Mouse (Mus musculus) E14TG2a.4 (cell line): Measurements from ENCODE around the gene Kif26b.

Source experiments
- H3K27me3 ChIP-seq: 2 replicates; pipeline ENCODE4 v1.6.1; 2014; ENCODE audit warnings: low read length, control low read depth; ENCODE audit not compliant: insufficient read depth
- H3K36me3 ChIP-seq: 2 replicates; pipeline ENCODE4 v1.6.1; 2014; ENCODE audit warnings: low read length, control low read depth; ENCODE audit not compliant: insufficient read depth
- H3K4me1 ChIP-seq: replicated peaks from 2 replicates; pipeline ENCODE4 v1.6.1; 2014; ENCODE audit warnings: low read depth, low read length, control low read depth
- H3K4me3 ChIP-seq: replicated peaks from 2 replicates; pipeline ENCODE4 v1.5.1; 2014; ENCODE audit warnings: mild to moderate bottlenecking, low read length
- H3K9me3 ChIP-seq: 2 replicates; pipeline ENCODE4 v1.6.1; 2014; ENCODE audit warnings: low read length, control low read depth
- CTCF ChIP-seq: conservative IDR thresholded peaks from 2 replicates; pipeline ENCODE4 v1.5.1; 2014; ENCODE audit warnings: low read length
- NANOG ChIP-seq: IDR thresholded peaks from 2 replicates; pipeline ENCODE4 v1.6.1; 2014; ENCODE audit warnings: borderline replicate concordance, low read length, mixed read lengths
- POU5F1 ChIP-seq: IDR thresholded peaks from 2 replicates; pipeline ENCODE4 v1.6.1; 2014; ENCODE audit warnings: low read length, borderline replicate concordance

Gene Kif26b

DNA sequence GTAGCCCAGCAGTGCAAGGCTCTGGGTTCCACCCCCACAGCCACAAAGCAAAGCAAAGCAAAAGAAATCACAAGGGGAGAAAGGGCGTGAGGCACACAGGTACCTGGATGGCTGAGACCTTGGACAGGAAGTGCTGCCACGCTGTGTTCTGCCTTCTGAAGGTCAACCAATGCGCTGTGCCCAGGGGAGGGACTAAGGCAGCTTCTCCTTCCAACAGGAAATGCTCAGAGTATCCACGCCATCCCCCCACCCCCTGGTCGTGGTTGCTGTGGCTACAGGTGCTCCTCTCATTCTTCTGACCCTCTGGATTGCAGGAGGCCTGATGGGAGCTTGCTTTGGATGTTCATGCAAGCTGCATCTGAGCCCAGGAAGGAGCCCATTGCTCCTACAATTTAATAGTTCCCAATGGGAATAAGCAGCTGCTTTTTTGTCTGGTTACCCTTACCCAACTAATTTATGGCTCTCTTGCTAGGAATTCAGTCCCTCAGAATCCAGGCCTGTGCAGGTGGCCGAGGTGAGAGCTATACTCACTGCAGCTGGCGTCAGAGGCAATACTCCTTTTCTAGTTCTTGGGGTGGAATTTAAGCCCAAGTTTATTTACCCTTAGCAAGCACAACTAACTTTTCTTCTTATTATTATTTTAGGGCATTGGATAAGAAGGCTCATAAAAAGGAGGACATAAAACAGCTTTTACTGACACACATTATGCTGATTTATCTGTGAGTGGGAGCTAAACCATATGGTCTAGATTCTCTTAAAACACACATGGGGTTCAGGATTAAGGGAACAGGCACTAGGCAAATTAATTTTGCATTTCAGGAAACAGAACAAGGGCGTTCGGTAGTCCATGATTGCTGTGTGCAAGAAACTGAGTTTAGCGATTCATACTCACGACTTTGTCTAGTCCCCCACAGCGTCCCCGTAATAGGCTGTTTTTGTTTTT lies 61.6 kb downstream of the Kif26b start:
- Histone ChIP-seq H3K27me3 (peaks cover 2% of the 10 kb centered on the region; the same call in 1 of the 2 replicates), H3K9me3 (no peaks in the 10 kb centered on the region), H3K4me3 (no peak overlapping the region), H3K36me3 (no peaks in the 10 kb centered on the region), H3K4me1 (peaks cover 7% of the 10 kb centered on the region)
- no peak for TF ChIP-seq NANOG
- TF ChIP-seq POU5F1: no peak
- no peak for TF ChIP-seq CTCF

DNA sequence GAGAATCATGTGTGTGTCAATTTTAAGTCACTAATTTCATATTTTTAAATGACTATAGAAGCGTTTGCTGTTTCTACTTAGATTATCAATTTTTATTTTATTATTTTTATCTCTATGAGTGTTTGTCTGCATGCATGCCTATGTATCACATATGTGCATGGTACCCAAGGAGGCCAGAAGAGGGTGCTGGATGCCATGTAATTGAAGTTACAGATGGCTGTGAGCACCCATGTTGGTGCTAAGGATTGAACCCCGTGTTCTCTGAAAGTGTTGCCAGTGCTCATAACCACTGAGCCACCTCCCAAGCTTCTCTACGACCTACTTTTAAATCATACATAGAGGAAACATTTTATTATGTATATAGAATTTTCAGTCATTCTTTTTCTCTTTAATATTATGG lies 68.2 kb downstream of the Kif26b start:
- Histone ChIP-seq H3K9me3 (no peaks in the 10 kb centered on the region), H3K4me1 (0 out of 2 replicates have a peak, but pooled peaks cover 5% of the 10 kb centered on the region), H3K4me3 (no peak overlapping the region), H3K36me3 (no peaks in the 10 kb centered on the region), H3K27me3 (0 out of 2 replicates have a peak, but pooled peaks cover 4% of the 10 kb centered on the region)
- TF ChIP-seq NANOG (no peak), POU5F1 (no peak), CTCF (0 out of 2 replicates have a peak, but pooled peaks have one; percentile 10)

DNA sequence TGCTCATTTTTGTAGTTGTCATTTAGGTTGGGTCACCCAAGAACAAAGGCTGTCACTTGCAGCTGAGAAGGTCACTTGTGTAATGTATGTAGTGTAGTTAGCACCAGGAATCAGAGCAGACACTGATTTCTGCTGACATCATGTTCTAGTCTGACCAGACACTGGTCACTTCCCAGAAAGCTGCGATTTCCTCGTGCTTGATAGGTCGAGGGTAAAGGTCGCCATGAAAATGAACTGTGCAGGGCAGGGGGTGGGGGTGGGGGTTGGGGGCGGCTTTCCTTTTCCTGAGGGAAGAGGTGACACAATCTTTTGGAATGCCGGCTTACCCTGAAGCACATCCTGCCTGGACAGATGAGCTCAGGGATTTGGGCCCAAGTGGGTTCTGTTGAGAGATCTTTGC lies 68.8 kb downstream of the Kif26b start:
- no peak overlapping the region for H3K4me3 ChIP-seq
- no peak for TF ChIP-seq CTCF

DNA sequence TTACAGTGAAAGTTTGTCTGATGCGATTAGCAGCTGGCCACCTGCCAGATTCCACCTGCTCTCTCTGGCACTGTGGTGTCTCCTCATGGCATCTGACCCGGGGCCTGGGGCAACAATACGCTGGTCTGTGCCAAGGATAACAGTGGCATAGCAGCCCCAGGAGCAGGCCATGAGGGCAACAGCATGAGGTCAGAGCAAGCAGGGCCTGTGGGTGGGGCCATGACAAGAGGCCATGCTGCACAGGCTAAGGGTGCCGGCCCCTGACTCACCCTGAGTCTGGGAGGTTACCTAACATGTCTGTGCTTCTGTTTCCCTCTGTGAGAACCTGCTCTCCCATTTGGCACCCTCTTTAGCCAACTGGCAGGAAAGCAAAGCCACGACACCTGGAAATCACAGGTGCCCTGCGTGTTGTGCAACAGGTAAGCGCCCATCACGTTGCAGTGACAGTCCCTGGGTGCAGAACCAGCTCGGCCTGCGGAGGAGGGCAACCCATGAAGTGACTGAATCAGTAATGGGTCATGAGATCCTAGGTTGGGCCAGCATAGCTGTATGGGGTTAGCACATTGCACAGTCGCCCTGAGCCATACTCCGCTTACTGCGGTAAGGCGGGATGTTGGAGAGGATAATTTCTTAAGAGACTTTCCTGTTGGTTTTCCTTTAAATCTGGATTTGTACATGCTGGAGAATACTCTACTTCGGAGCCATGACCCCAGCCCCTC lies 72.1 kb downstream of the Kif26b start:
- Histone ChIP-seq H3K4me3 (0 out of 2 replicates have a peak overlapping the region, but pooled peaks have one; percentile 17), H3K36me3 (no peaks in the 10 kb centered on the region), H3K27me3 (0 out of 2 replicates have a peak, but pooled peaks cover 4% of the 10 kb centered on the region), H3K9me3 (no peaks in the 10 kb centered on the region), H3K4me1 (0 out of 2 replicates have a peak, but pooled peaks cover 5% of the 10 kb centered on the region)
- no peak for TF ChIP-seq POU5F1
- no peak for TF ChIP-seq CTCF
- TF ChIP-seq NANOG: no peak

More for the DNA sequence above, 68.8 kb downstream of the Kif26b start:
- Histone ChIP-seq H3K9me3 (no peaks in the 10 kb centered on the region), H3K4me1 (0 out of 2 replicates have a peak, but pooled peaks cover 5% of the 10 kb centered on the region), H3K36me3 (no peaks in the 10 kb centered on the region), H3K27me3 (0 out of 2 replicates have a peak, but pooled peaks cover 4% of the 10 kb centered on the region)

DNA sequence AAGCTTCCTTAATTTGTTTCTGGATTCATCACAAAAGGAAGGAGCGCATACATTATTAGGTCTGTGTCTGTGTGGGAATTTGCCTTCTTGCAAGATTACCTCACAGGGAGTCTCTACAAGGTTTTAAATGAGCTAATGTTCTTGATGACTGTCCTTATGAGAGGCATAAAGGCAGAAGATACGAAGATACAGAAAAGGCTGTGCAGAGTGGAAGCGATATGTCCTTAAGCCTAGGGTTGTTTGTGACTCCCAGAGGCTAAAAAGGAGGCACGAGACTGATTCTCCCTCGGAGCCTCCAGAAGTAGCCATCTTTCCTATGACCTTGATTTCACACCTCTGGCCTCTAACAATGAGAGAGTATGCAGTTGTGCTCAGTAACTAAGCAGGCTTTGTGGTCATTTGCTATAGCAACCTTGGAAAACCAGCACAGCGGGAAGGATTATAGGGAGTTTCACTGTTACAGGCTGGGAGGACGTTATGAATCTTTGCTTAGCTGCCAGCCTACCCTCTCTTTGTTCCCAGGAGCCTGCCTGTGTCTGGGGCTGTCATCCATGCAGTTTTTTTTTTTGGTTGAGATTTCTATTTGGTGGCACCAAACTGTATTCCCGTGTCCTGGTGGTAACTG lies 80.3 kb downstream of the Kif26b start:
- Histone ChIP-seq H3K36me3 (no peaks in the 10 kb centered on the region), H3K4me1 (peaks cover 7% of the 10 kb centered on the region; the same call in 1 of the 2 replicates)
- TF ChIP-seq CTCF (no peak), POU5F1 (no peak), NANOG (no peak)

DNA sequence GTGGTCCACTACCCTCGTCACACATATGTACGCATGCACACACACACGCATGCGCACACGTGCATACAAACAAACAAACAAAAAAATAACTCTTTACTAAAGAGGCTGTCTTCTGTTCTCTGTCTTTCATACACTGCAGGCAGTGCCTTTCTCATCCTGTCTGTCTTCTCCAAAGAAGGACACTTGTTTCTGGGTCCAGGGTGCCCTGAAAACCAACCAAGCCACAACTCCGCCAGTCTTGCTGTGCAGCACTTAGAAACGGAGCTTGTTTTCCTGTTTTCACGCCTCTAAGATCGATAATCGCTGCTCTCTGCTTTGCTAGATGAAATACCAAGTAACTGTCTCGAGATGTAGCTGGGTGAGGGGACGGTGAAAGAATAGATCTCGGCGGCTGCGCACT lies 82.6 kb downstream of the Kif26b start:
- H3K27me3 ChIP-seq: peaks cover 27% of the 10 kb centered on the region
- H3K4me3 ChIP-seq: no peak overlapping the region
- TF ChIP-seq POU5F1 (no peak), NANOG (no peak), CTCF (no peak)
- no peaks in the 10 kb centered on the region for H3K36me3 ChIP-seq
- peaks cover 18% of the 10 kb centered on the region for H3K9me3 ChIP-seq
- peaks cover 7% of the 10 kb centered on the region; the same call in 1 of the 2 replicates for H3K4me1 ChIP-seq

More for the DNA sequence above, 80.3 kb downstream of the Kif26b start:
- Histone ChIP-seq H3K27me3 (peaks cover 20% of the 10 kb centered on the region), H3K4me3 (no peak overlapping the region), H3K9me3 (peaks cover 18% of the 10 kb centered on the region)

DNA sequence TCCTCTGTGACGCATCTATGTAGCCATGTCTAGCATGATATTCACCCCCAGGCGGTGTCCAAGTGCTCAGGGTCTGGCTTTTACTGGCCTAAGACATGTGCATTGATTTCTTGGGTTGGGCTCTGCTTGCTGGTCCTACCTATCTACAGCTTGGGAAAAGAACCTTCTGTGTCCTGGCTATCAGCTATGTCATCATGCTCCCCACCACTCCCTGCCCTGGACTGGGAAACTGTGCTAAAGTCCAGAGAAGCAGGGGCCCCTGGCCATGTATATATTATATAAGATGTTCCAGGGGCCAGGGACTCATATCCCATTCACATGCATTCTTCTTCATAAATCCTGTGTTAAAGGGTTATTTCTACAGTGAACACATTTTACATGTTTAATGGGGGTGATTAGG lies 92.4 kb downstream of the Kif26b start:
- no peaks in the 10 kb centered on the region for H3K27me3 ChIP-seq
- TF ChIP-seq CTCF (no peak), POU5F1 (no peak), NANOG (no peak)
- H3K4me3 ChIP-seq: no peak overlapping the region
- 0 out of 2 replicates have a peak, but pooled peaks cover 4% of the 10 kb centered on the region for H3K4me1 ChIP-seq
- no peaks in the 10 kb centered on the region for H3K9me3 ChIP-seq
- no peaks in the 10 kb centered on the region for H3K36me3 ChIP-seq

DNA sequence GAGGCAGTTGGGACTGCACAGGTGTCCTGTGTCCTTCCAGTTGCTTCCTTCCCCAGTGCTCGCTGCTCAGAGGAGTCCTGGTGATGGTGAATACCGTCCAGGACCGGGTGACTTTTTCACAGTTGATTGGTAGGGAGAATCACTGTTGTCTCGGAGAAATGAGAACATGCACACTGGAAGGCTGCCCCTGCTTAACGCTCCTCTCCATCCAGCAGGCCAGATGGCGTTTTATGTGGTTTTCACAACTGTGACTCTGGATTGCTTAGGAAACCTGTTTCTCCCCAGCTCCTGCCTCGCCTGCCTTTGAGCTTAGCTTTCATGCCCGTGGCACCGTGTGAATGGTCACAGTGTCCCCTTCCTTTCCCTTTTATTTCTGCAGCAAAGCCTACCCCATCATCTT lies 95.0 kb downstream of the Kif26b start:
- TF ChIP-seq CTCF: no peak
- TF ChIP-seq POU5F1: no peak
- TF ChIP-seq NANOG: no peak
- Histone ChIP-seq H3K9me3 (no peaks in the 10 kb centered on the region), H3K4me3 (no peak overlapping the region), H3K36me3 (no peaks in the 10 kb centered on the region), H3K4me1 (no peaks in the 10 kb centered on the region), H3K27me3 (no peaks in the 10 kb centered on the region; the same call in 1 of the 2 replicates)
